Mouse (Mus musculus): Measurements from ENCODE around the gene S100pbp.

The S100pbp gene

DNA sequence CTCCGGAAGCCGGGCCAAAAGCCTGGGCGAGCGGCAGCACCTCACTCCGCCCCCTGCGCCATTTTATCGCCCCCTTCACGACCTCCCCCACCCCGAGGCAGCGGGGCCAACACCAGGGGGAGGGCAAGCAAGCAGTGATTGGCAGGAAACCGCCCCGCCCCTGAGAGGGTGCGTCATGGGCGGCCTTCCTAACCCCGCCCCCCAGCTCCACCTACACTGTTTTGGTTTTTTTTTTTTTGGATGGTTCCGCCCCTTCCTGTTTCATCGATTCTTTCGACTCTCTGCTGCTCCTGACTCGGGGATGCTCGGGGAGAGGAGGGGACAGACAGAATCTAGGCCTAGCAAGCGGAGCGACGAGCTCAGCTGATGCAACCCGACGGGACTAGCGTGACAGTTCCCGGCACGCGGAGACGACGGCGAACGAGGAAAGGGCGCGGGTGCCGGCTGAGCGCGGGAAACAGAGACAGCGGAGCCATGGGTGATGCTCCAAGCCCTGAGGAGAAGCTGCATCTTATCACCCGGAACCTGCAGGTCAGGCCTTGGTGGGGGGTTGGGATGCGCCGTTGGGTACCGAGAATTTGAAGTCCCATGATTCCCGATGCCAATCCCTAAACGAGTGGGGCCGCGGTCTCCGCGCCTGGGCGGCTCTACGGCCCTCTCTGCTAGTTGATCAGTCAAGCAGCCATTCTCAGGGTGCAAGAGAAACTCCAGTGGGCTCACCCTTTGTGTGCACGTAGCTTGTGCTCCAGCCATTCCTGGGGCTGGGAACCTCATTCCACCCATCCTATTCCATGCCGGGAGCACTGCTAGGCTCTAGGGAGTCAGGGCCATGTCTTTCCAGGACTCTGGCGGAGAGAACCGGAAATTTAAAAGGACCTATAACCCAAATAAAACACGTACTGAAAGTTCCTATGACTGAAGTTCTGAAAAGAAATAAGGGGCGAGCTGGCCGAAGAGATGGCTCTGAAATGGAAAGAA is at the start of gene S100pbp, which contains the start of gene Yars:
Gene S100pbp, minus strand, starts transcription at position 186 of the 978 bp plus-strand sequence.
Gene Yars, plus strand, starts transcription at position 219 of the 978 bp plus-strand sequence.
- in situ Hi-C loops (cut with MboI, MseI): no loop called here

DNA sequence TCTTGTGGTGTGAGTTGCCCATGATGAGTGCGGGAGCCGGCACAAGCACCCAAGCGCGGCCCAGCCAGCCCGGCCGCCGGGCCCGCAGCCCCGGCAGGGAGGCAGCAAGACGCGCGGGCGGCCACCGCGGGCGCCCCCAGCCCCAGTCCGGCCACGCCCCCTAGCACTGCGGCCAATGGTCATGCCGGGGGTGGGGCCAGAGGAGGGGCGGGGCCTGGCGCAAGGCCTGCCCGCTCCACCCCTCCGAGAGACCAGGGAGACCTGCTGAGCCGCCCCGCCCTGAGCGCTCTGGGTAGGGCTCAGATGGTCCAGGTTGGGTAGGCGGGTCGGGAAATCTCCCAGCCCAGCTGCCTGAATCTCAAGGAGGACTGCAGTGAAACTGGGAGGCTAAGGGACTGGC is 49.5 kb upstream of the S100pbp start:
- in situ Hi-C loops (cut with MboI, MseI): no loop called here

DNA sequence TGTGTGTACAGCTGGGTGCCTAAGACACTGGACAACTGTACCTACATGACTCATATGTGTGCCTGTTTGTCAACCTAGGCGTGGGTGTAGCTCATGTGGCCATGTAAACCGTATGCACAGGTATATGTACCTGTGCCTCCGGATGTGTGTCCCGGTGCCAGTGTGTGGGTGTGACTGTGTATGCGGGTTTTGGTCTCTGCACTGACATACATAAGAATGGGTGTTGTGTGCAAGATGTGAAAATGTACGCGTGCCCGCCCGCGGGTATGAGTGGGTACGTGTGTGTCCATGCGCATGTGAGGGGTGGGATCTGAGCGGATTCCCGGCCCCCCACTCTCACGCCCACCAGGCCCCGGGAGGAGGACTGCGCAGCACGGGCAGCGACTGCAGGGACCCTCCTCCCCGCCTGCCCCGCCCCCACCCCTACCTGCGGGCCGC is 49.1 kb upstream of the S100pbp start:
- in situ Hi-C loops (cut with MboI, MseI): no loop called here

DNA sequence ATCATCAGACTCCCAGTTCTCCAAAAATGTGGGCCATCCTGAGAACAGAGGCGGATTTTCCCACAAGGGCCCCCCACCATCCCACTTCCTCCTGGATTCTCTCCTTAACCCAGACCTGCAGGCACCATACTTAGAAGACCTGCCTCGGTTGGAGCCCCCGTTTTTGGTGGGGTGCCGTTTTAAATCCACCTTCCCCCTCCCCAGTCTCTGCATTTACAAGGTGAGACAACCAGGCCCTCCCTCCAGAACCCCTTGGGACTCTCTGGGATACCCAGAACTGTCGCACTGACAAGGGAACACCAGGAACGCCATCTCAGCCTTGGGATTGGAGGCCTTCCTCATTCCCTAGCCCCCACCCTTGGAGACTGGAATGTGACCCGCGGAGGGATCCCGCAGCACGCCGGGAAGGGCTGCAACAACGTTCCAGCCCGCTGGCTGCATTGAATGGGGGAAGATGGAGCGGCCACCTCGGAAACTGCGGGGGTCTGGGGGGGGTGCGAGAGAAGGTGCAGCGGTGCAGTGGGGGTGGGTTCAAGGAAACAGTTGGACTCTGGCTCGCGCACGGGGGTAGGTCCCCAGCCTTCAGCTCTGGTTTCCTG is 48.4 kb upstream of the S100pbp start:
- in situ Hi-C loops (cut with MboI, MseI): no loop called here

DNA sequence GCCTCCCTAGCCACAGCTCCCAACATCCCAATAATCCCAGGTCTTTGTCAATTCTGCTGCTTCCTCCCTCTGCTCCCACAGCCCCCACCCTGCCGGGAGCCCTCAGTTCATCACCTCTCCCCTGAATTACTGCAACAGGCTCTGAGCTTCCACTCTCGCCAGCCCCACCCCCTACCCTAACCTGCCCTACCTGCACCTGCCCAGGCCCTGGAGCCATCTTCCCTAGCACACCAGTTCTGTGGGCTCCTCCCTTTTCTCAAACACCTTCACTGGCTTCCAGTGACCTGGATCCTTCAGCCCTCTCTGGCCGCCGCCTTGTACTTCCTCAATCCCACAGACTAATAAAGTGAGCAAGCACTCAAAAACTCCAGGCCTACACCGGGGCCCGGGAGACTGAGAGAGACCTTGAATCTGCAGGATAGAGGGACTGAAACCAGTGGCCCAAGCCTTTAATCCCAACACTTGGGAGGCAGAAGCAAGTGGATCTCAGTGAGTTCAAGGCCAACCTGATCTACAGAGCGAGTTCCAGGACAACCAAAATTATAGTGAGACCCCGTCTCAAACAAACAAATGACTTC is 46.8 kb upstream of the S100pbp start:
- in situ Hi-C loops (cut with MboI, MseI): no loop called here

DNA sequence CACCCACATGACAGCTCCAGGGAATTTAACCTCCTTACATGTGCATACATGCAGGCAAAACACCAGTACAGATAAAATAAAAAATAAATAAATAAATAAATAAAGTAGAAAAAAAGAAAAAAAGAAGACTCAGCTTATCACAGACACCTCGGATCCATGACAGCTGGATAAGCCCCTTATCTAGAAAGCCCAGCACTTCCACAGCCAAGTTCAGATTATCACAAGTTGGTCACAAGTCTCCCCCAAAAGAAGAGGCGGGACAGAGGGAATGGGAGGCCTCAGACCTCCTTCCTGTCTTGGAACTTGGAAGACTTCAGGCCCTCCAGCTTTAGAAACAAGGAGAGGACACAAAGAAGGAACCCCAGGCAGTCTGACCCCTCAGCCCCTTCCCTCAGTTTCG is 45.6 kb upstream of the S100pbp start:
- in situ Hi-C loops (cut with MboI, MseI): no loop called here

DNA sequence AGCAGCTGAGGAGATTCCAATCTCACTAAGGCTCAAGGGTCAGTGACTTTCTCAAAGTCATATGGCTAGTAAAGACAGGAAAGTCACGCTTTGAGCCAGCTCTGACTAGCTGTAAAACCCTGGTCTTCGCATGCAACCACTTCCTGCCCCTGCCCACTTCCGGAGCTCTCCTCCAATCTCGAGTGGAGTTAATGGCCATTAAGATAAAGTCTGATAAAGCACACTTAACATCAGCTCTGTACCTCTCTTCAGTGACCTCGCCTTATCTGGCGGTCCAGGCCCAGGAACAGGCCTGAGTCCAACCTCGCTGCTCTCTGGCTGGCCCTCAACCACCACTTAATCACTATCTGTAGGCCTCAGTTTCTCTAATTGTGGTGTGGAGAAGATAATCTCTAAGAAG is 45.0 kb upstream of the S100pbp start:
- in situ Hi-C loops (cut with MboI, MseI): no loop called here

DNA sequence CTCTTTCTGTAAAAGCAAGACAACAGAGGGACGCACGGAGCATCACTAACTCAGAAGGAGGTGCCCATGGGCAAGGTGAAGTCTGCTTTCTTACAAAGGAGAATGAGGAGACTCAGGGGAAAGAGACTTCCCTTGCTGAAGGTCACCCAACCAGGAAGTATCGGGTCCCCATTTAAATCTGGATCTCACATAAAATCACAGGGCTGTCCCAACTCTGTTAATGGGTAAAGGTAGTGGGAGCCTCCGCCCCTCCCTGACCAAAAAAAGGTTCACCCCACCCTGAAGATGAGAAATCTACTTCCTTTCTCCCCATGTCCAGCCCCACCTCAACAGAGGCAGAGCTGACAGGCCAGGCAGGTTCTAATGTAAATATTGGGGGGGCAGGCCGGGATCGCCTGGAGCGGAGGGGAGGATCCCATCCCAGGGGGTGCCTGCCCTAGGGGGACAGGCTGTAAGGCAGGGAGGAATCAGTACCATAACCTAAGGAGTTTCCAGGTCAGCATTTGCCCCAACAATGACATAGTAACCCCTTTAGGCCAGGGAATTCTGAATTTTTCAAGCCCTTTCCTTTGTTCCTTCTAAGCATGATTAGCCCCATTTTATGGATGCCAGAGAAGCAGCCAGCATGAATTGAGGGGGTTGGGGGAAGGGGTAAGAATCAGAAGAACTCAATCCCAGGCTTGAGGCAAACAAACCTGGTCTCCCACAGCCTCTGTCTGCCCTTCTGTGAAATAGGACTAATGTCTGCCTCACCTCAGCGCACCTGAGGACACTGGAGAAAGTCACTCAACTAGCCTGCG is 43.2 kb upstream of the S100pbp start:
- in situ Hi-C loops (cut with MboI, MseI): no loop called here

DNA sequence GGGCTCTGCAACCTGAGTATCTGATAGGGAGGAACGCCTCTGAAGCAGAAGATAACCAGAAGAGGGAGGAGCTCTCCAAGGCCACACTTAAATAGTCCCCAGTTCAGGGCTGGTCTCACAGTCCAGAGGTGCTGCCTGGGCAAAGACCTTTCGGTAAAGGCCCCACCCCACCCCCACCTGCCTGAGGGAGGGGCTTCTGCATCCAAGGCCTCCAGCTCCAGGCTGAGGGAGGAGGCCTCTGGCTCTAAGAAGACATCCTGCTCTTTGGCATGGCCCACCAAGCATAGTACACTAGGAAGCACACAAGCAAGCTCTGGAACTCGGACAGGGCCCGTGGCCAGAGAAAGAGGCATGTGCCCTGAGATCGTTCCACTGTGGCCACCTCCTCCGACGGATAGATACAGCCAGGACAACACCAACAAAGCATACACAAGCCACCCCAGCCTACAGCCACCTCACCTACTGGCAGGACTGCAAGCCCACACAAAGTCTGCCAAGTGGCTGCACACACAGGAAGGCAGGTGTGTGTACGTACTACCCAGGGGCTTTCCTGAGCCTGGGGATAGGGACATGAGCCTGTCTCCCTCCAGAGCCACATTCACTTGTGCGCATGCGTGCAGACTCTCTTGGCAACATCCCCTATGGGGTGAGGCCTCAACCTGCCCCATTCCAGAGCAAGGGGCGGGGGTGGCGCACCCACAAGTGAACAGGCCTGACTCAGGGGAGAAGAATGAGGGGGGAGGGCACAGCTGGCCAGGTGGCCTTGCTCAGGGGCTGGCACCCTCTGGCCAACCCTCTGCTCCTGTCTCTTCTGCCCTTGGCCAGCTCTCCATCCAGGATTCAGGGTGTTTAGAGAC is 42.3 kb upstream of the S100pbp start:
- in situ Hi-C loops (cut with MboI, MseI): no loop called here

DNA sequence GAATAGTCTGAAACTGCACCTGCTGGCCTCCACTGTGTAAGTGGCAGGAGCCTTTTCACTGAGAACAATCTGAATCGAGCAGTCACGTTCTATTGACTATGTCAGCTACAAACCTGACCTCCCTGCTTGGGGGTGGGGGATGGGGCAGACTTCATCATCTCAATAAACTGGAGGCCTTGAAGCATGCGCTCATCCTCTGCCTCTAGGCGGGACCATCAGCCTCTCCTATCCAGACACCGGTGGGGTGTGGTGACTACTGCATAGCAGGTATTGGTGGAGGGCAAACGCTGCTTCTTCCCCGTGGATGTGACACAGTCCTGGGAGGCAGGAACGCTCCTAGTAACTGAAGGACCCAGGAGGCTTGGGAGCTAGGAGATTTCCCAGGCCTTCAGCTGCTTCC is 41.4 kb upstream of the S100pbp start:
- in situ Hi-C loops (cut with MboI, MseI): no loop called here

DNA sequence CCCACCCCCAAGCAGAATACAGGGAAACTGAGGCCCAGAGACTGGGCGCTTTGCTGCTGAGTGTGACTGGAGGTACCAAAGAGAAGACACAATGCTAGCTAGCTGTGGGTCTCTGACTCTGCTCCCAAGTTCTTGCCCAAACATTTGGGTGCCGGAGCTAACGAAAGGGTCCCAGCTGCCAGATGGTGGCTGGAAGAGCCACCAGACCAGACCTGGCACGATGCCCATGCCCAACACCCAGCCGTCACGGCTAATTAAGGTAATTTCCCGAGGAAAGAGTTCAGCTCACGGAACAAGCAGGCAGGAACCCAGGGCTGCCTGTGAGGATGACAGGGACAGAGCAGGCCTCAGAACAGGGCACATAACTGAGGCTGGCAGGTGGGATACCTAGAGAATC is 38.5 kb upstream of the S100pbp start:
- in situ Hi-C loops (cut with MboI, MseI): no loop called here

DNA sequence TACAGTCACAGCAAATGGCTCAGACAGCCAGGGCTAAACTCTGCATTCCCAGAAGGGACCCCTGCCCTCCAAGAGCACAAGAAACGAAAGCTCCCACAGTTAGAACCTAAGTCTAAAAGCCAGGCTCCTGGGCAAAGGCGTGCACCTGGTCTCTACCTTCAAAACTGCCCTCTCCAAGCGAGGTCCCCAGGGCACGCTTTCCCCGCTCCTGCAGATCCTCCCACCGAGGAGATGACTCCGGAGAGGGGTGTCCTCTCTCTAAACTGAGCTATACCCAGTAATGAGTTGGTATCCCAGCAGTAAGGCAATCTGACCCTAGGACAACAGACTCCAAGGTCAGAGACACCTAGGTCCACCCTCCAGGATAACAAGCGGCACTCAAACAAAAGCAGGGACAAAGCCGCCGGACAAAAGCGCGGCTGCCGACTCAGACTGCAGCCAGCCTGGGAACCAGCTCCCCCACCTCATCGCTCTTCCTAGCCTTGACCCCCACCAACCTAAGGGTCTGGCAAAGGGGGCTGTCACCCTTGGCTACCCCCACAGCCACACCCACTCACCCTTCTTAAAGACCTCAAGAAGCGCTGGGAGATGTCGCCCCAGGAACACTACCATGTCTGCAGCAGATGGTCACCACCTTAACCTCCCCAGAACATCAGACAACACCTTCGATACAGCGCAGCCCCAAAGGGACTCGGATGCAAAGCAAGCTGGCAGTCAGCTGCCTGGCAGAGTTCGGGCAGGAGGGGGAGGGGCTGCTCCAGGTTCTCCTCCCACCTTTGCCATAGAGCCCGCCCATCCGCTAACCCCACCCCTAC is 37.9 kb upstream of the S100pbp start:
- in situ Hi-C loops (cut with MboI, MseI): no loop called here

DNA sequence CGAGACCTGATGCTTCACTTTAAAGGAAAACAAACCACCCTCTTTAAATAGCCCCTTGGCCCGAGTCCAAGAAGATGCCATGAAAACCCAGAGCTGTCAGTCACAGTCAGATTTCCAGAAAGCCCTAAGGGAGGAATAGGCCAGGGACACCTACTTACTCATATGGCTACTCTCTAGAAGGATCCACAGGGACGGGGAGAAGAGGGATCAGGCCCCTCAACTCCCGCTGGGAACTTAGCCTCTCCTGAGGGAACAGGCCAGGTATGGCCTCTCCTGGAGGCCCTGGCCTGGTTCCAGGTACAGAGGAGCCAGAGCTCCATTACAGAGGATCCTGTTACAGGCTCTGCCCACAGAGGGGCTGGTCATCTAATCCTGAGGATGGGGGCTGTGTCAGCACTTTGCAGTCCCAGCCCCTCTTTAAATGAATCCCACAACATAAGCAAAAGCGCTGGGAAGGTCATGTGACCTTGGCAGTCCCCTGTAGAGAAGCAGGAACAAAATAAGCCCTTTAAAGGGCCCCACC is 37.0 kb upstream of the S100pbp start:
- in situ Hi-C loops (cut with MboI, MseI): no loop called here

DNA sequence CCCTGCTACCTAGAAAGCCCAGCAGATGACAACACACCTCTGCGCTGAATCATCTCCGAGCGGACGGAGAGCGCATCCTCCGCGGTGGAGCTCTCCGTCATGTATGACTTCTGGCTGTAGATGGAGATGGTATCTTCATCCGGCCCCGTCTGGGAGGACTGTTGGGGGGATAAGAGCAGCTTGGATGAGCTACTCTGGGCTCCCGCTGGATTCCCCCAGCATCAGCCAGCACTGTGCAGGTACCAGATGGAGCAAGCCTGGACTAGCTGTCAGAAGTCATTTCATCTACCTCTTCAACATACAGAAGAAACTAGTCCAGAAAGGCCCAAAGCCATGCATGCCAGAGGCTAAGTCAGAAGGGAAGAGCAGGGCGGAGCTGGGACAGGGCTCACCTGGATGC is 35.8 kb upstream of the S100pbp start:
- in situ Hi-C loops (cut with MboI, MseI): no loop called here

DNA sequence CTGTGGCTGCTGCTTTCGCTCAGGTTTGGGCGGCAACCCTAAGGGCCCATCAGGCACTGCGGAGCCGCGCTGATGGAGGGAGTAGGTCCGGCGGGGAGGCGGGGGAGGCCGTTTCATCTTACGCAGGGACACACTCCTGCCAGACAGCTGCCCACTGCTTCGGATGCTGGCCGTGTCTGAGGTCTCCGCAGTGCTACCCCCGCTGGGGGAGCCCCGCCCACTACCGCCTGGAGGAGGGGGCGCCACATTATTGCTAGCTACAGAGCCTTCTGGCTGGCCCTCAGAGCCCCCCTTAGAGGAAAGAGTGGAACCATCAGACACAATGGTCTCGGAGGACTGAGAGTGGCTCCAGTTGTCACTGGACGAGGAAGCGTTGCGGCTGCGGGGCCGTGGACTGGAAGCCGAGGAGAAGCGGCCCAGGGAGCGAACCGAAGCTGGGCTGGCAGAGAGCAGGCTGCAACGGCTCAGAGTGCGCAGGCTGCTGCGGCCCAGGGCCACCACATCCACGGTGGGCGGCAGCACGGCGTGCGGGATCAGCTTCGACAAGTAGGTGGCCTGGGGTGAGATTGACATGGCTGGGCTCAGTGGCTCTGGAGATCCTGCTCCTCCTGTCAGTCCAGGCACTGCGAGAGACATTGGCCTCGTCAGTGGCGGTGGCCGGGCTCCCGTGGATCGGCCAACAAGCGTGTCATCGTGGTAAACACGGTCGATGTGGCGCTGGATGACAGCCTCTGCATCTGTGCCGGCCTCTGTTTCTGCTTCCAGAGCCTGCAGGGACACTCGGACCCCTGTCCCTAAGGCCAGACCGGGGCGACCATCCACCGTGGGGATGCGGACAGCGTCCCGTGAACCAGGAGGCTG is 34.1 kb upstream of the S100pbp start:
- in situ Hi-C loops (cut with MboI, MseI): no loop called here

DNA sequence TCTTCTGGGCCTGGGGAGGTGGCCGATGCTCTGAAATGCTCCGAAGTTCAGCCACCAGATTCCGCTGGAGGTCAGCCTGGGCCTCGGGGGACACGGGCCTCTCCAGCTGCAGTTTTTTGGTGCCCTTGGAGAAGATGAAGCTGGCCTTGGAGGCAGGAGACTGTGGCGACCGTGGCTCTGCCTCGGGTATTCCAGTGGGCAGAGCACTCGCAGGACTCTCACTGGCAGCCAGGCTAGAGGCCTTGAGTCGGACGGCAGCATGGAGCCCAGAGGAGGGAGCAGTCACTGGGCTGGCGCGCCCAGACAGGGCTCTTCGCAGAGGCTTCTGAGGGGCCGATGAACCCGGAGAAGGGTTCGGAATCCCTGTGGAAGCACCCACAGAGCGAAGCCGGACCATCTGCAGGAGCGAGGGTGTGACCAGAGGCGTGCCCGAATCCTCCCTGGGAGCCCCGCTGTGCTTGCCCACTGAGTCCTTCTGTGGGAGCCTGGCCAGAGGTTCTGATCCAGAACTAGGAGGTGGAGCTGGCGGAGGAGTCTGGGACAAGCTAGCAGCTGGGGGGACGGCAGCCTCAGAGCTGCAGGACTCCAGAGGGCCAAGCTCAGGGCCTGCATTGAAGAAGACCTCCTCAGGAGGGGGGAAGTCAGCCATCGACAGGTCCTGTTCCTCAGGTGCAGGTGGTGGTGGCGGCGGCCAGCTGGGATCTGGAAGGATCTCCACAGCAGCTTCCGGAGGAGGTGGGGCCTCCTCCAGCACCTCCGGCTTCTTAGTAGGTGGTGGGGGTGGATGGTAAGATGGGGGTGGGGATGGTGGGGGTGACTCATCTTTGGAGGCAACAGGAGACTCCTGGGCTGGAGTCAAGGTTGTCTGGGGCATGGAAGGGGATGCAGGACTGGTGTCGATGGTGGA is 32.7 kb upstream of the S100pbp start:
- in situ Hi-C loops (cut with MboI, MseI): no loop called here

DNA sequence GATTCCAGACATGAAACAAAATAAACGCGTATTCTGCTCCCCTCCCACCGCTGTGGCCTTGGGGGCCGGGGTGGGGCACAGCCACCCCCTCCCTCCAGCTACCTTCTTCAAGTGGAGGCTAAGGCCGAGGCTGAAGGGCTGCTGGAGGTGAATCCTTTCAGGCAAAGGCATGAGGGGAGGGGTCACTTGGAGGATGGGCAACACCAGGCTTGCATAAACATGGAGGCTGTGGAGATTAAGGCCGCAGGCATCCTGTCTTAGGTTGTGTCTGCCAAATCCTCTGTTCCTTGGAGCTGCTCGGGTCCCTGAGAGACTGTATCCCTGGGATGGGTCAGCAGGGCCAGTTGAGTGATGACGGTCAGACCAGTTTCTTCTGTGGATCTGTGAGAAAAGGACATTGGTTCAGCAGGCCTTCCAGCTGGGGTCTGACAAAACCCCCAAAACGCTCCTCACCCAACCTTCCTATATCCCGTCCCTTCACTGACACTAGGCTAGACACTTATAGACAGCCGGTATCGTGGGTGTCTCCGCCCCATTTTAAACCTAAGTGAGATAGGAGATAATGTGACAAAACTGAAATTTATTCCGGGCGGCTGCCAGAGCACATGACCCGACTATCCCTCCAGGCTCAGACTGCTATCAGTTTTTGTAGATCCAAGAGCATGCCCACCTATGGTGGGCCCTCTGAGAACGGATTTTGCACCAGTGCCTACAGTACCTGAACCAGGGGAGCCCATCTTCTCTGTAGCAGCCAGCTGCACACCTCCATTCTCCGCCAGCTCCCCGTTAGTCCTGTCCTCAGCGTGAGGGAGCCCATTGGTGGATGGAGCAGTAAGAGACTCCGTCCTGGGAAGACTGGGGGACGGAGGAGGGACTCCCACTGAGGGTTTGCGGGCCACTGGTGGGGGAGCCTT is 31.8 kb upstream of the S100pbp start:
- in situ Hi-C loops (cut with MboI, MseI): no loop called here

Data from T-helper 1 cell (primary cell).